Mouse (Mus musculus) intestine, embryonic 15.5 days (tissue): ENCODE measurements around the gene Prpf40a. TPM values are rescaled to one million over a fixed set of nuclear protein-coding genes. Genes with fewer than 3 reads are reported as not detected.

Experiments used
- ATAC-seq: fragments of 200-750 bp; cut with Nextera tagmentation; 2 replicates; pipeline ENCODE4 v1.8.0; 2017; ENCODE audit warnings: moderate TSS enrichment, moderate library complexity
- H3K27ac ChIP-seq: fragments of 300-500 bp; sonication (generic); 2 replicates; pipeline ENCODE4 v1.5.1; 2015; ENCODE audit warnings: mild to moderate bottlenecking, inconsistent platforms
- H3K27me3 ChIP-seq: fragments of 300-500 bp; sonication (generic); replicated peaks from 2 replicates; pipeline ENCODE4 v1.6.1; 2015; ENCODE audit warnings: inconsistent platforms
- H3K36me3 ChIP-seq: fragments of 300-500 bp; sonication (generic); 2 replicates; pipeline ENCODE4 v1.6.1; 2015; ENCODE audit warnings: inconsistent platforms
- H3K4me1 ChIP-seq: fragments of 300-500 bp; sonication (generic); replicated peaks from 2 replicates; pipeline ENCODE4 v1.6.1; 2015; ENCODE audit warnings: inconsistent platforms
- H3K4me2 ChIP-seq: fragments of 300-500 bp; sonication (generic); replicated peaks from 2 replicates; pipeline ENCODE4 v1.6.1; 2015; ENCODE audit warnings: mild to moderate bottlenecking, inconsistent platforms
- H3K4me3 ChIP-seq: fragments of 300-500 bp; sonication (generic); replicated peaks from 2 replicates; pipeline ENCODE4 v1.5.1; 2015; ENCODE audit warnings: inconsistent platforms
- H3K9ac ChIP-seq: fragments of 300-500 bp; sonication (generic); 2 replicates; pipeline ENCODE4 v1.6.1; 2015; ENCODE audit warnings: inconsistent platforms
- H3K9me3 ChIP-seq: fragments of 300-500 bp; sonication (generic); 2 replicates; pipeline ENCODE4 v1.6.1; 2016; ENCODE audit warnings: inconsistent platforms
- WGBS: fragments of 180-500 bp; shearing (Covaris S2); methylation state at CpG from one replicate; pipeline ENCODE4 v1.1.7; 2015; 5-methylcytosine and 5-hydroxymethylcytosine counted together
- polyA plus RNA-seq: library from polyadenylated mRNA; unstranded; fragments of >200 nt; fragmentation: Nextera tagmentation; extraction: Ambion mirVana; gene quantifications from 2 replicates; pipeline ENCODE4 v1.2.1, GENCODE M21; 2015

The Prpf40a gene
- polyA plus RNA-seq = 144 and 151 TPM in 2 replicates

DNA sequence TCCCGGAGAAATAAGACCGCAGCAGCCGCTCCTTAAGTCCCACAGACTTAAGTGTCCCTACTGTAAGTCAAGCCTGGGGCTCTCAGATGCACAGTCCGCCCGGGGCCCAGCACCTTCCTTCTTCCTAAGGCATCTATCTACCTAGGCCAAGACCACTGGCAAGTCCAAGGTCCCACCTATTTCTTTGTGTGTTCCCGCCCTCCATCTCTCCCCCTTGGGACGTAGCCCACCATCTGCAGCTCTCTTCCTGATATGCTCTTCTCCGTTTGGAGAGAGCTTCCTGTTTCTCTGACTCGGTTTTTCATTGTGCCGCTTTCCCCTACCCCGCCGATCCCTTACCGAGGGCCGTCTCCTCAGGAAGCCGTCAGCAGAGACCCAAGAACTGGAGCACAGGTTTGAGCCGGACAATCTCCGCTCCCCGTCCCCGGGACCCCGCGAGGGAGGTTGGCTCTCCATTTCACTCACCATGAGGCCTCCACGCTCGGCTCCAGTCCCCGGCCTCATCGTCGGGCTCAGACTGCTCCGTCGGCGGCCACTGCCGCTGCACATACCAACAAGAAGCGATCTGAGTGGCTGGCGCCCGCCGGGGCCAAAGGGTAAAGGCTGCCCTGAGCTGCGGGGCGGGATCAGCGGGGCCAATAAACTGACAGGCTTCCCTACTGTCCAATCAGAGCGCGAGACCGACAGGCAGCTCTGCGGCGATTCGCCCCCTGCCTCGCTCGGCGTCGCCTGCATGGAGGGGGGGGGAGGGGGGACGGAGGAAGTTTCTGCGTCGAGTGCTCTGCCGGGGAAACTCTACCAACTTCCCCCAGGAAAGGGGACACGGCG, at the start of gene Prpf40a:
Gene Prpf40a, minus strand, starts transcription at position 601 of the 828 bp plus-strand sequence.
- peak; percentile 96 for ATAC-seq
- peak within 1 kb of the TSS; percentile 71 for H3K4me2 ChIP-seq
- H3K27me3 ChIP-seq = no peaks in the 10 kb centered on the region
- H3K27ac ChIP-seq = peak within 1 kb of the TSS; percentile 98
- H3K9ac ChIP-seq = peak within 1 kb of the TSS; percentile 79
- H3K36me3 ChIP-seq = 0 out of 2 replicates have a peak, but pooled peaks cover 2% of the 10 kb centered on the region
- H3K9me3 ChIP-seq = no peaks in the 10 kb centered on the region
- under 1% methylated on average over 46 of the region's 53 CpGs for WGBS
- H3K4me1 ChIP-seq = peaks cover 2% of the 10 kb centered on the region; the same call in 1 of the 2 replicates
- H3K4me3 ChIP-seq = peak within 1 kb of the TSS; percentile 83

- no peaks in the 10 kb centered on the region for H3K9me3 ChIP-seq
- H3K36me3 ChIP-seq = peaks cover 4% of the 10 kb centered on the region; the same call in 1 of the 2 replicates
- H3K27ac ChIP-seq = no peak overlapping the region
- 92% methylated on average over 5 of the region's 5 CpGs for WGBS
- H3K4me3 ChIP-seq = no peak overlapping the region
- no peaks in the 10 kb centered on the region for H3K27me3 ChIP-seq
- H3K4me1 ChIP-seq = no peaks in the 10 kb centered on the region
- no peak for ATAC-seq
- no peak overlapping the region for H3K4me2 ChIP-seq
- no peak overlapping the region for H3K9ac ChIP-seq
Measured at GRCm38 (mm10) chr2:53222242-53222641, 31.2 kb upstream of the Prpf40a start.

DNA sequence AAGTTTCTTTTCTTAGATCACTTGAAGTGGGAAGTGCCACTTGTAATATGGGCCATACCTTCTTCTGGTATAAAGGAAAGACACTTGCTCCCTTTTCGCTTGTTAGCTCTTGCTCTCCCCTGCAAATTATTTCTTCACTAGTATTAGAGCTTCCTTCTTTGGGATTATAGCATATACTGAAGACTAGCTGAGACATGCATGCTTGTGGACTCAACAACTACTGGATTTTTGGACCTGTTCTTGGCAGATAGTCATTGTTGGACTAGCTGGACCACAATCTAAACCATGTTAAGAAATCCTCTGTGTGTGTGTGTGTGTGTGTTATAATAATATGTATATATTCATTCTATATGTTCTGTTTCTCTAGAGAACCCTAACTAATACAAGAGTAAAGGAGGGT, 22.4 kb upstream of the Prpf40a start:
- H3K27ac ChIP-seq = no peak overlapping the region
- no peak overlapping the region for H3K4me3 ChIP-seq
- no peak for ATAC-seq
- H3K9me3 ChIP-seq = no peaks in the 10 kb centered on the region
- no peaks in the 10 kb centered on the region for H3K27me3 ChIP-seq
- H3K9ac ChIP-seq = no peak overlapping the region
- no peak overlapping the region for H3K4me2 ChIP-seq
- WGBS = 94% methylated on average over 1 of the region's 1 CpGs
- H3K36me3 ChIP-seq = peaks cover 4% of the 10 kb centered on the region; the same call in 1 of the 2 replicates
- H3K4me1 ChIP-seq = no peaks in the 10 kb centered on the region

- no peaks in the 10 kb centered on the region; the same call in 1 of the 2 replicates for H3K36me3 ChIP-seq
- no peak overlapping the region for H3K9ac ChIP-seq
- H3K4me3 ChIP-seq = no peak overlapping the region
- H3K4me1 ChIP-seq = no peaks in the 10 kb centered on the region
- no peaks in the 10 kb centered on the region for H3K9me3 ChIP-seq
- no peak overlapping the region for H3K27ac ChIP-seq
- H3K27me3 ChIP-seq = no peaks in the 10 kb centered on the region
- H3K4me2 ChIP-seq = no peak overlapping the region
- ATAC-seq = no peak
Measured at GRCm38 (mm10) chr2:53206749-53207148, 15.7 kb upstream of the Prpf40a start.

- Histone ChIP-seq H3K9ac (no peak overlapping the region), H3K27me3 (no peaks in the 10 kb centered on the region), H3K4me2 (no peak overlapping the region), H3K4me1 (no peaks in the 10 kb centered on the region), H3K36me3 (no peaks in the 10 kb centered on the region), H3K4me3 (no peak overlapping the region), H3K27ac (no peak overlapping the region), H3K9me3 (no peaks in the 10 kb centered on the region)
- no peak for ATAC-seq
- 61% methylated on average over 5 of the region's 5 CpGs for WGBS
Measured at GRCm38 (mm10) chr2:53204373-53205274, 13.5 kb upstream of the Prpf40a start.

GRCm38 (mm10) chr2:53200164-53200885, 9.2 kb upstream of the Prpf40a start:
- H3K27me3 ChIP-seq = no peaks in the 10 kb centered on the region
- no peak overlapping the region for H3K27ac ChIP-seq
- WGBS = 82% methylated on average over 4 of the region's 4 CpGs
- no peaks in the 10 kb centered on the region for H3K9me3 ChIP-seq
- H3K4me2 ChIP-seq = no peak overlapping the region
- H3K36me3 ChIP-seq = no peaks in the 10 kb centered on the region
- no peaks in the 10 kb centered on the region for H3K4me1 ChIP-seq
- no peak for ATAC-seq
- no peak overlapping the region for H3K4me3 ChIP-seq
- H3K9ac ChIP-seq = no peak overlapping the region

- Histone ChIP-seq H3K4me2 (no peak overlapping the region), H3K27ac (no peak overlapping the region), H3K9ac (no peak overlapping the region), H3K9me3 (no peaks in the 10 kb centered on the region), H3K27me3 (no peaks in the 10 kb centered on the region), H3K36me3 (no peaks in the 10 kb centered on the region), H3K4me3 (no peak overlapping the region), H3K4me1 (no peaks in the 10 kb centered on the region)
- ATAC-seq = no peak
- WGBS = 86% methylated on average over 1 of the region's 1 CpGs
Measured at GRCm38 (mm10) chr2:53199203-53199602, 8.1 kb upstream of the Prpf40a start.

DNA sequence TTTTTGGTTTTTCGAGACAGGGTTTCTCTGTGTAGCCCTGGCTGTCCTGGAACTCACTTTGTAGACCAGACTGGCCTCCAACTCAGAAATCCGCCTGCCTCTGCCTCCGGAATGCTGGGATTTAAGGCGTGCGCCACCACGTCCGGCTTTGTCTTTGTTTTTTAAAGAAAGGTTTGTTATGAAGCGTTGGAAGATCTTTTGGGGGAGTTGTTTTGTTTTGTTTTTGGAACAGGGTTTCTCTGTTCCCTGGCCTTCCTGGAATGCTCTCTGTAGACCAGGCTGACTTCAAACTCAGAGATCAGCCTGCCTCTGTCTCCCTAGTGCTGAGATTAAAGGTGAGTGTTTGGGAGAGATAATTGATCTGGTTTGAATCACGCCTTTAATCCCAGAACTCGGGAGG, 5.3 kb upstream of the Prpf40a start:
- Histone ChIP-seq H3K9ac (no peak overlapping the region), H3K4me3 (no peak overlapping the region), H3K4me1 (no peaks in the 10 kb centered on the region), H3K36me3 (no peaks in the 10 kb centered on the region), H3K9me3 (no peaks in the 10 kb centered on the region), H3K27ac (no peak overlapping the region), H3K4me2 (no peak overlapping the region), H3K27me3 (no peaks in the 10 kb centered on the region)
- no peak for ATAC-seq
- 96% methylated on average over 10 of the region's 10 CpGs for WGBS

DNA sequence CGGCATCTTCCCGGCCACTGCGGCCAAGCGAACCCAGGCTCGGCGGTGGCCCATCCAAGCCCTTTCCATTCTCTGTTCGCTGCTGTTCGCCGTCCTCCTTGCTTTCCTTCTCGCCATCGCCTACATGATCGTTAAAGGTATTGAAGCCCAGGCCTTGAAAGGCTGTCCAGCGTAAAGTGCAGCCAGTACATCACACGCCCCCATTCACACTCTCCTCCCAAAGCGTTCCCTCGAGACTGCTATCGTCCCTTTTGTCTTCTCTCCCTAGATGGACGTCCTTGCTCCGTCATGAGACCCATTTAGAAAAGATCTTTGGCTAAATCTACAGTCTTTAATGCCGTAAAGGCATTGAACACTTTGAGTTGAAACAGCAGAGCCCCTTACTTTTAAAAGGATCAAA, 1.3 kb upstream of the Prpf40a start:
- Histone ChIP-seq H3K4me2 (peak overlapping the region; percentile 71), H3K4me3 (peak overlapping the region; percentile 83), H3K9ac (peak overlapping the region; percentile 79), H3K36me3 (0 out of 2 replicates have a peak, but pooled peaks cover 2% of the 10 kb centered on the region), H3K4me1 (peaks cover 2% of the 10 kb centered on the region; the same call in 1 of the 2 replicates), H3K27ac (peak overlapping the region; percentile 98), H3K27me3 (no peaks in the 10 kb centered on the region), H3K9me3 (no peaks in the 10 kb centered on the region)
- under 1% methylated on average over 20 of the region's 20 CpGs for WGBS
- peak; percentile 7 for ATAC-seq

DNA sequence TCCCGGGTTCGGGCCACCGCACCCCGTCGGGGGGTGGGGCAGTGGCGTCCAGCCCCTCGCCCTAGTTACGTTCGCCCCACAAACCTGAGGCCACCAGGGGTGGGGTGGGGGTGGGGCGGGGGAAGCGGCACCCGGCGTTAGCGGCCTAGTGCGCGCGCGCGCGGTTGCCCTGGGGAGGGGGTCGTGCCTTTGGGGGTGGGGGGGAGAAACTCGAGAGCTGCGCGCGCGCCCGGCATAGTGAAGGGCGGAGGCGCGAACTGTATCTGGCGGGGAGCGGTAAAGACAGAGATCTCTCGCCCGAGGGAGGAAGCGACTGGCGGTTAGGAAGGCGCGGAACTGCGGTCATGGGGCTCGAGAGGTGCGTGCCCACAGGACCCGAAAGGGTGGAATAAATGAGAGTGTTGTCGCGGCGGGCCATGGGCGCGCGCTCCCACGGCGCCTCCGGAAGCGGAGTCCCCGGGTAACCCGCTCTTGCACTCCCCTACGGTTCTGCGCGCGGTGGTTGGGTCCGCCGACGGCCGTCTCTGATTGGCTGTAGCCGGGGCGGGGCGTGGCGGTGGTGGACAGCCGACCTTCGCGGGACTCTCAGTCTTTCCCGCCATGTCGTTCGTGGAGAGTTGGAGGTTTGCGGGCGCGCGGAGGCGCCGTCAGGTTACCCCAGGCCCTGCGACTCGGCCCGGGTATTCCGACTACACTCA, 588 bp upstream of the Prpf40a start, which contains the start of gene Arl6ip6:
Gene Arl6ip6, plus strand, starts transcription at position 204 of the 698 bp plus-strand sequence.
- under 1% methylated on average over 75 of the region's 82 CpGs for WGBS
- Histone ChIP-seq H3K4me1 (peaks cover 2% of the 10 kb centered on the region; the same call in 1 of the 2 replicates), H3K9ac (peak within 1 kb of the TSS; percentile 79), H3K36me3 (0 out of 2 replicates have a peak, but pooled peaks cover 2% of the 10 kb centered on the region), H3K4me3 (peak within 1 kb of the TSS; percentile 83), H3K27ac (peak within 1 kb of the TSS; percentile 98), H3K9me3 (no peaks in the 10 kb centered on the region), H3K4me2 (peak within 1 kb of the TSS; percentile 71), H3K27me3 (no peaks in the 10 kb centered on the region)
- ATAC-seq = peak; percentile 93

GRCm38 (mm10) chr2:53189811-53190210, 1.3 kb downstream of the Prpf40a start:
- H3K27ac ChIP-seq = no peak overlapping the region
- 72% methylated on average over 3 of the region's 3 CpGs for WGBS

More at GRCm38 (mm10) chr2:53189811-53190210, 1.3 kb downstream of the Prpf40a start:
- Histone ChIP-seq H3K9ac (no peak overlapping the region), H3K36me3 (0 out of 2 replicates have a peak, but pooled peaks cover 2% of the 10 kb centered on the region), H3K4me1 (peaks cover 2% of the 10 kb centered on the region; the same call in 1 of the 2 replicates), H3K4me3 (peak overlapping the region; percentile 19; the same call in 1 of the 2 replicates), H3K27me3 (no peaks in the 10 kb centered on the region), H3K4me2 (peak overlapping the region; percentile 50), H3K9me3 (no peaks in the 10 kb centered on the region)
- ATAC-seq = no peak
